Mouse (Mus musculus) heart, postnatal 0 days (tissue): ENCODE measurements around the gene Ceacam16.
A peak's percentile ranks its signal among the peaks of the same experiment; 100 is the strongest.

ENCODE experiments used
- CTCF ChIP-seq: IDR thresholded peaks from 2 replicates; pipeline ENCODE4 v1.5.1; 2016; ENCODE audit warnings: antibody characterized with exemption, control low read depth, low read depth
- EP300 ChIP-seq: IDR thresholded peaks from 2 replicates; pipeline ENCODE4 v1.6.1; 2016; ENCODE audit warnings: antibody characterized with exemption, low read depth

DNA sequence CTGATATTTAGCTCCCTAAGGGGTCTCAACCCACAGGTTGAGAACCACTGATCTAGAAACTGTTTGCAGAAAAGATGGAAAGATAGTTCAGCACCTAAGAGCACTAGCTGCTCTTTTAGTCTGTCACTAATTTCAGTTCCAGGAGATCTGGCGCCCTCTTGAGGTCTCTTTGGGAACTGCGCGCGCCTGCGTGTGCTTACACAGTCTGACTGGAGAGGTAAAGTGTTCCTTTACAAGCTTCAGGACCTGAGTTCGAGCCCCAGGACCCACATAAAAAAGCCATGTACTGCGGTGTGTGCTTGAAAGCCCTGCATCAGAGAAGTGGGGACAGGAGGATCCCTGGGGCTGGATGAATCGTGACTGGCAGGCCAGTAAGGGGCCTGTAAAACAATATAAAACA lies 28.8 kb upstream of the Ceacam16 start:
- TF ChIP-seq CTCF (peak; percentile 56), EP300 (no peak)
